Mouse (Mus musculus): ENCODE measurements around the gene Zfp398.

- TF ChIP-seq CTCF (IDR thresholded peaks at IDR 0.05; ENCODE audit: low read depth) (no peak), EP300 (IDR thresholded peaks at IDR 0.05; ENCODE audit: low read depth) (no peak)
Observed at GRCm38 (mm10) chr6:47821236-47821635, 14.2 kb upstream of the Zfp398 start.
